Mouse (Mus musculus): ENCODE data around the gene Lrsam1. TPM values are rescaled to one million over a fixed set of nuclear protein-coding genes. Genes with fewer than 3 reads are reported as not detected.

Lrsam1 gene
- total RNA-seq, 1 experiment from 2014 or later = 28.7 TPM

DNA sequence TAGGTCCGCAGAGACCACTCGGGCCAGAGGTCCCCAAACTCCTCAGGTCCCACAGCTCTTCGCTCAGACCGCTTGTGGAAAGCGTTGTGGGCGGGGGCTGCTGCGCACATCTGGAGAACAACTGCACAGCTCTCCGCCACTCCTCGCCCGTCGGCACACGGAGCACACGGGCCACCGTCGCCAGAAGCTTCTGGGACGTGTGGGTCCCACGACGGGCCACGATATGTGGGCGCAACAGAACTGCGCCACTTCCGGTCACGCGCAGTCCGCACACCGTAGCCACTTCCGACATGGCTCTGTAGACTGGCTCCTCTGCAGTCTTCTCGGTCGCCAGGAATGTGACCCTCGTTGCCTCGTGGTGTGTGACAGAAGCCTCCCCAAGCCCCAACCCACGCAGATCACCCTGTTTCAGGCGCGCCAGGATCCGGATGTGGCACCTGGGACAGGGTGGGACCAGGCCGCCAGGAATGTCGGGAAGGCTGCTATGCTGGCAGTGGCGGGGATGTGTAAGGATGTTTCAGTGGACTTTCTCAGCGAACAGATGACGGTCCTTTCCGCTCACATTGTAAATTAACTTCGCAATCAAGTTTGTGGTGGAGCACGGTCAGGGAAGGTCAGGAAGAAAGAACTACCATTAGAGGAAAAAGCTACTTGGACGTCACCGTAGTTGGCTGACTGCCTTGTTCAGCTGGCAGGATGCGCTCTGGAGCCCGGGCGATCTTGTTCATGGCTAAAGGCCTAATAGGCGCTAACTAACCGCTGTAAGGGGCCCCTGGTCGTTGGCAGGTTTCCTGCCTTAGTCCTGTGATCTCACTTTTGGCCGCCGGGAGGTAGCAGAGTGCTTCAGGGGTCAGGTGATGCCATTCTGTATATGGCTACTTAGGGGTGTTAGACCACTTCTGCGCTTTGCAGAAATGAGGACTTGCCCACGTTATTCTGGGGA is 5.5 kb upstream of the Lrsam1 start:
- DNase-seq = peak; percentile 84

- DNase-seq = no peak
Observed at GRCm38 (mm10) chr2:32966184-32966688, 4.8 kb upstream of the Lrsam1 start.

DNA sequence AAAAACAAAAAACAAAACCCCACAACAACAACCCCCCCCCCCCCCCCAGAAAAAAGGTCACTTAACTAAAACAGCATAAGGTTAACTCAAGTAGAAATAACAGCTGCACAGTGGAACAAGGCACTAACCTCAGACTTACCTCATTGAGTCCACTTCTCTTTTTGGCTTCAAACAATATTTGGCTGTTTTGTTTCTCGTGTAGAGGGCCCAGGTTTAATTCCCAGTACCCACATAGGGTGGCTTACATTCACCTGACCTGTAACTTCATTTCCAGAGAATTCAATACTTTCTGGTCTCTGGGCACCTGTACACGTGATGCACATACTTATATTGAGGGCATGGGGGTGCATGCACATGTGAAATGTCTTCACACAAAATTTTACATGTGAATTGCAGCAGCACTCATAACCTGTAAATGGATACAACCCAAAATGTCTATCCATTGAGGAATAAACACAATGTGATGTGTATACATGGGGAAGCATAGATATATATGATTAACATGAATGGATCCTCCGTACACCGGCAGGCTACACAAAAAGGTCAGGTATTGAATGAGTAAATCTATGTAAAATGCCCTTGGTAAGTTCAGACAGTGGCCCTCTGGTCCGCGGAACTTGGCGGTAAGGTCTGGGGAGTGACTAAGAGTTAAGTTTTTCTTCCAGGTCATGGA is 4.2 kb upstream of the Lrsam1 start:
- DNase-seq = no peak

DNA sequence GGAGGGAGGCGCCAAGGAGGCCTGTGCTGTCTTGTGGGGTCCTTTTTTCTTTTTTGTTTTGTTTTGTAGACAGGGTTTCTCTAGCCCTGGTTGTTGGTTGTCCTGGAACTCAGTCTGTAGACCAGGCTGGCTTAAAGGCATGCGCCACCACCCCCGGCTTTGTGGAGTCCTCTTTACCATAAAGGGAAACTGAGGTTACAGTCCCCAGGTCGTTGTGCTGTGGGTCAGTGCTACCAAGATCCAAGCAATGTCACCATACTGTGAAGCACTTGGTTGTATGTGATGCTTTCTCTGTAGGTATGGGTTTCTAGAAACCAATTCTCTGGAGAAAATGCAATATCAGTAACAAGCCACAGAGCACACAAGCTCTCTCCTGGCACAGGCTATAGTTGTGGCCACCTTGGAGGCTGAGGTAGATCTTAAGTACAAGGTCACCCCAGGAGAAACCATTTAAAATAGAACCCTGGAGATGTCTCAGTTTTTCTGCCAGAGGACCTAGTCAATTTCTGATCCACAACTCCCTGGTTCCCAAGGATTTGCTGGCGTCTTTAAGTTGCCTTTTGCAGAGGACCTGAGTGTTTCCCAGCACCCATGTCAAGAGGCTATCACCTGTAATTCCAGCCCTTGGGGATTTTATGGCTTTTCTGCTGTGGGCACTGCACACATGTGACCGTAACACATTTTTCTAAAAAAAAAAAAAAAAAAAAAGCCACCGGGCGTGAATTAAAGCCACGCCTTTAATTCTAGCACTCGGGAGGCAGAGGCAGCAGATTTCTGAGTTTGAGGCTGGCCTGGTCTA is 3.4 kb upstream of the Lrsam1 start:
- DNase-seq = no peak

DNA sequence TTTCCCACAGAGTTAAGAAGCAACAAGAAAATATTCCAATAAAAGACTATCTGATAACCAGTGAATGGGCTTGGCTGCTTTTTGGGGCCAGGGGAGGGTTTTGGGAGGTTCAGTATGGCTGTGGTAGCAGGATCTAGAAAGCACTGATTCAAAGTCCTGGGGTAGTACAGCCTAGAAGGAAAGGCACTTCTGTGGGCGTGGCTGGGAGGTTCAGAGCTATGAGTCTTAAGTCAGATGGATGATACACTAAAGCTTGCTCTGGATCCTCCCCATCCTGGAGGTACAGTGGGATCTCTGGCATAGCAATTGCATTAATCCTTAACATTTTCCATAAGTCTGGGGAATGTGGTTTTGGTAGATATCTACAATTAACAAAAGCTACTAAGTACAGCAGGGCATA is 2.6 kb upstream of the Lrsam1 start:
- DNase-seq = no peak

DNA sequence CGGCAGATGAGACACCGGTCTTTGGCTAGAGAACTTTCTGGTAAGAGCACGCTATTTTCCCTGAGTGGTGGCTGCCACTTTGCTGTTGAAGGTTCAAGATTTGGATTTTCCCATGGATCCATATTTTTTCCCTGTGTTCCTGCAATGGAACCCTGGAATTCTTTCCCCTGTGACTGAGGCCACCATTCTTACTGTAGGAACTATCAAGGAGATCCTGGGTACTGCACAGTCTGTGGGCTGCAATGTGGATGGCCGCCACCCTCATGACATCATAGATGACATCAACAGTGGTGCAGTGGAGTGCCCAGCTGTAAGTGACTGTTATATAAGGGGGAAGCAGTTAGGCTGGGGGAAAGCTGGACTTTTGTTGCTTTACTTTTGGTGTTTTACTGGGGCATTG is 2.1 kb upstream of the Lrsam1 start:
- DNase-seq = no peak

GRCm38 (mm10) chr2:32962875-32963220 is 1.4 kb upstream of the Lrsam1 start:
- DNase-seq = no peak

DNA sequence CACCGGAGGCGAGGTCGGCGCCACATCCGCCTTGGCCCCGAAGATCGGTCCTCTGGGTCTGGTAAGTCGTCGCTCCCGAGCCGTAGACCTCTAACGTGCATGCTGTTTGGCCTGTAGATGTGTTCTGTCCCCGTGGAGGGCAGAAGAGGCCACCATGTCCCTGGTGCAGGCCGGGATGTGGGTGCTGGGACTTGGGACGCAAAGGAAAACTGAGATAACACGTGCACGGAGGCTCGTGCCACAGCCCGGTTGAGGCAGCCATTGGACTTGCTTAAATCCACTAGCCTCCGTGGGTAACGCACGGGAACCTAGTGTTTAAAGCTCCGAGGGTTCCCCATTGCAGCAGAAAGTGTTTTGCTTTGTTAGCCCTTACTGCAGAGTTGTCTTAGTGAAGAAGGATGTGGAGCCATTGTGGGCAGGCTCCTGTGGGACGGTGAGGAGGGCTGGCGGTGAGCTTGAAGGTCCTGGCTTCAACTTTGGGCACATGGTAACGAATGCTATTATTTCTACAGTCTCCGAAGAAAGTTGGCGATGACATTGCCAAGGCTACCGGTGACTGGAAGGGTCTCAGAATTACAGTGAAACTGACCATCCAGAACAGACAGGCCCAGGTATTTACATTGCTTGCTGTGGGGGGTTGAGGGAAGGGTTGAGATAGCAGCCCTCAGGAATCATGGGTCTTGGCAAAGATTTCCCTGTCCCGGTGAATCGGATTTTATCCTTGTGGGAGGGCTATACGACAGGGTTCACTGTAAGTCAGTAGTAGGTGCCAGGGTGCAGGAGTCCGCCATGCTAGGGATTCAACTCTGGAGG is 854 bp upstream of the Lrsam1 start:
- DNase-seq = peak; percentile 20

DNA sequence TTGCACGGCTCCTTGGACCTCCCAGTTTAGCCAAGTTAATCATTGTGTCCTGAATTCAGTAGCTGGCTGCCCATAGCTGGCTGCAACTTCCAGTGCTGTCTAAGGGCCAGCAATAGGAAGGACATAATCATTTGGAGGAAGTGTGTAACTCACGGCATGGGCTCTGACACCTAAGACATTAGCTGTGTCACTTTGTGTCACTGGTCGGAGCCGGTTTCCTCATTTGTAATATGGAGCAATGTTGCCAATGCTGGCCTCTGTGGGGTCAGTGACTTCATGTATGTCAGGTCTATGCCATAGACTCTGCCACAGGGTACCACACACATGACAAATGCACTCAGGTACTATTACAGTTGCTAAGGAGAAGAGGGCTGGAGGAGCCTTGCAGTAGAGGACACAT is 1.1 kb downstream of the Lrsam1 start:
- DNase-seq = no peak

- DNase-seq = no peak
Observed at GRCm38 (mm10) chr2:32957344-32957743, 4.1 kb downstream of the Lrsam1 start.

DNA sequence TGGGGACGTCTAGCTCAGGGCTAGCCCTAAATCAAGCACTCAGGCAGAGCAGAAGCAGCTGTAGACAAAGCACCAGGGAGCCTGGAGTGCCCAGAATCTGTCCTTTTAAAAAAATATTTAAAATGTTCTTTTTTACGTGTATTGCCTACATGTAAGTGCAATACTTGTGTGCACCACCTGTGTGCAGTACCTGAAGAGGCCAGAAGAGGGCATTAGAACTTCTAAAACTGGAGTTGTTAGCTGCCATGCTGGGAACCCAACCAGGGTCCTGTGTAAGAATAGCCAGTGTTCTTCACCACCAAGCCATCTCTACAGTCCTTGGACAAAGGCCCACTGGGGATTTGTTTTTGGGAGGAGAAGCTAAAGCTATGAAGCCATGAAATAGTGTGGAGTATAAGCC is 6.8 kb downstream of the Lrsam1 start:
- no peak for DNase-seq

- DNase-seq = no peak
Observed at GRCm38 (mm10) chr2:32947454-32947853, 14.0 kb downstream of the Lrsam1 start.

DNA sequence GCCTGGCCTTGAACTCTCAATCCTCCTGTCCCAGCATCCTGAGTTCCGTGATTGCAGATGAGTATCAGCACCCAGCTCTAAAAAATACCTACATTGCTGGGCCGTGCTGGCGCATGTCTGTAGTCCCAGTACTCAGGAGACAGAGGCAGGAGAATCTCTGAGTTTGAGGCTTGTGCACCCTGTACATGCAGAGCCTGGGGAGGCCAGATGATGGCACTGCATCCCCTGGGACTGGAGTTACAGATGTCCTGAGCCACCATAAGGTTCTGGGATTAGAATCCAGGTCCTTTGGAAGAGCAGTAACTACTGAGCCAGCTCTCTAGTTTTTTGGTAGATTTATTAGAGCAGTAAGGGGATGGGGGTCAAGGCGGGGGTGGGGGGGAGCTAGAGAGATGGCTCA is 20.9 kb downstream of the Lrsam1 start:
- DNase-seq = no peak

GRCm38 (mm10) chr2:32939418-32939817 is 22.0 kb downstream of the Lrsam1 start:
- DNase-seq = no peak

GRCm38 (mm10) chr2:32938741-32939140 is 22.7 kb downstream of the Lrsam1 start:
- DNase-seq = no peak

DNA sequence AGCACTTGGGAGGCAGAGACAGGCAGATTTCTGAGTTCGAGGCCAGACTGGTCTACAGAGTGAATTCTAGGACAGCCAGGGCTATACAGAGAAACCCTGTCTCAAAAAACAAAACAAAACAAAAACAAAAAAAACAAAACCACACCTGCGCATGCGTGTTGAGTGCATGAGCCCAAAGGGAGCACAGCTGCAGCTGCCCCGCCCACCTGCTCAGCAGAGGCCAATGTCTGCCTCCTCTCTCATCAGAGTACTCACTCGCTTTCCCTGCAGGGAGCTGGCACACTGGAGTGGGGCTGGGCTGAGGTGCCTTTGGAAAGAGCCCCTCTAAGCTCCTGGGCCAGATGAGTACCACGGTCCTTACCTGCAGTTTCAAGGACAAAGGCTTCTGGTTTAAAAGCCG is 29.7 kb downstream of the Lrsam1 start:
- DNase-seq = no peak

GRCm38 (mm10) chr2:32928947-32929829 is 32.2 kb downstream of the Lrsam1 start:
- DNase-seq = no peak

- DNase-seq = peak; percentile 71
Observed at GRCm38 (mm10) chr2:32928235-32928946, 33.0 kb downstream of the Lrsam1 start.

GRCm38 (mm10) chr2:32927624-32928234 is 33.7 kb downstream of the Lrsam1 start:
- DNase-seq = no peak

Measured in adrenal gland, postnatal 25 days (tissue).